Mouse (Mus musculus) heart, postnatal 0 days (tissue): ENCODE results near the gene Moap1.

ENCODE experiments used
- CTCF ChIP-seq: IDR thresholded peaks from 2 replicates; pipeline ENCODE4 v1.5.1; 2016; ENCODE audit warnings: antibody characterized with exemption, control low read depth, low read depth
- EP300 ChIP-seq: IDR thresholded peaks from 2 replicates; pipeline ENCODE4 v1.6.1; 2016; ENCODE audit warnings: antibody characterized with exemption, low read depth

- TF ChIP-seq EP300 (no peak), CTCF (no peak)
These were observed 4.8 kb upstream of the Moap1 start for GRCm38 (mm10) chr12:102748256-102748655.
